Mouse (Mus musculus) midbrain, embryonic 15.5 days (tissue): ENCODE measurements around the gene Mettl14. TPM values are rescaled to one million over a fixed set of nuclear protein-coding genes. Genes with fewer than 3 reads are reported as not detected.

Experiments
- ATAC-seq: fragments of 200-750 bp; cut with Nextera tagmentation; replicated peaks from 2 replicates; pipeline ENCODE4 v1.8.0; 2017; ENCODE audit warnings: moderate TSS enrichment
- H3K27ac ChIP-seq: fragments of 300-500 bp; sonication (generic); 2 replicates; pipeline ENCODE4 v1.5.1; 2015; ENCODE audit warnings: mild to moderate bottlenecking, inconsistent platforms
- H3K27me3 ChIP-seq: fragments of 300-500 bp; sonication (generic); replicated peaks from 2 replicates; pipeline ENCODE4 v1.6.1; 2015; ENCODE audit warnings: inconsistent platforms
- H3K36me3 ChIP-seq: fragments of 300-500 bp; sonication (generic); replicated peaks from 2 replicates; pipeline ENCODE4 v1.6.1; 2015; ENCODE audit warnings: inconsistent platforms
- H3K4me1 ChIP-seq: fragments of 300-500 bp; sonication (generic); 2 replicates; pipeline ENCODE4 v1.6.1; 2015; ENCODE audit warnings: inconsistent platforms
- H3K4me2 ChIP-seq: fragments of 300-500 bp; sonication (generic); 2 replicates; pipeline ENCODE4 v1.6.1; 2015; ENCODE audit warnings: inconsistent platforms, mild to moderate bottlenecking, moderate library complexity
- H3K4me3 ChIP-seq: fragments of 300-500 bp; sonication (generic); 2 replicates; pipeline ENCODE4 v1.5.1; 2015; ENCODE audit warnings: mild to moderate bottlenecking, inconsistent platforms
- H3K9ac ChIP-seq: fragments of 300-500 bp; sonication (generic); 2 replicates; pipeline ENCODE4 v1.6.1; 2015; ENCODE audit warnings: mild to moderate bottlenecking, inconsistent platforms
- H3K9me3 ChIP-seq: fragments of 300-500 bp; sonication (generic); 2 replicates; pipeline ENCODE4 v1.6.1; 2016; ENCODE audit warnings: inconsistent platforms
- WGBS: fragments of 180-500 bp; shearing (Covaris S2); methylation state at CpG from one replicate; pipeline ENCODE4 v1.1.7; 2015; ENCODE audit warnings: mixed read lengths; 5-methylcytosine and 5-hydroxymethylcytosine counted together
- polyA plus RNA-seq: library from polyadenylated mRNA; unstranded; fragments of >200 nt; fragmentation: Nextera tagmentation; extraction: Ambion mirVana; gene quantifications from 2 replicates; pipeline ENCODE4 v1.2.1, GENCODE M21; 2015

Gene Mettl14
- polyA plus RNA-seq, 1 experiment from 2014 or later, result 21.6 TPM

- Histone ChIP-seq H3K9ac (no peak overlapping the region), H3K27me3 (no peaks in the 10 kb centered on the region), H3K36me3 (no peaks in the 10 kb centered on the region), H3K27ac (no peak overlapping the region), H3K4me2 (no peak overlapping the region), H3K4me3 (no peak overlapping the region), H3K4me1 (no peaks in the 10 kb centered on the region), H3K9me3 (no peaks in the 10 kb centered on the region)
- WGBS, result 62% methylated on average over 6 of the region's 6 CpGs
- 0 out of 2 replicates have a peak, but pooled peaks have one; percentile 9 for ATAC-seq
These were observed 32.7 kb downstream of the Mettl14 start for GRCm38 (mm10) chr3:123353183-123353582.

- Histone ChIP-seq H3K9ac (no peak overlapping the region), H3K36me3 (no peaks in the 10 kb centered on the region), H3K27ac (no peak overlapping the region), H3K9me3 (no peaks in the 10 kb centered on the region), H3K4me3 (no peak overlapping the region), H3K27me3 (no peaks in the 10 kb centered on the region), H3K4me2 (no peak overlapping the region), H3K4me1 (no peaks in the 10 kb centered on the region)
- WGBS, result 69% methylated on average over 2 of the region's 2 CpGs
- no peak for ATAC-seq
These were observed 34.4 kb downstream of the Mettl14 start for GRCm38 (mm10) chr3:123351519-123351918.

GRCm38 (mm10) chr3:123350602-123351001 is 35.3 kb downstream of the Mettl14 start:
- no peaks in the 10 kb centered on the region for H3K27me3 ChIP-seq
- H3K27ac ChIP-seq, result no peak overlapping the region
- H3K4me2 ChIP-seq, result no peak overlapping the region
- H3K9ac ChIP-seq, result no peak overlapping the region
- H3K4me3 ChIP-seq, result no peak overlapping the region
- ATAC-seq, result no peak
- WGBS, result 91% methylated on average over 8 of the region's 8 CpGs
- no peaks in the 10 kb centered on the region for H3K9me3 ChIP-seq
- no peaks in the 10 kb centered on the region for H3K36me3 ChIP-seq
- H3K4me1 ChIP-seq, result no peaks in the 10 kb centered on the region

- no peak for ATAC-seq
- Histone ChIP-seq H3K36me3 (no peaks in the 10 kb centered on the region), H3K9ac (no peak overlapping the region), H3K4me3 (no peak overlapping the region), H3K4me2 (no peak overlapping the region), H3K4me1 (no peaks in the 10 kb centered on the region), H3K27me3 (no peaks in the 10 kb centered on the region), H3K9me3 (no peaks in the 10 kb centered on the region), H3K27ac (no peak overlapping the region)
- 91% methylated on average over 12 of the region's 12 CpGs for WGBS
These were observed 37.7 kb downstream of the Mettl14 start for GRCm38 (mm10) chr3:123348080-123348802.

GRCm38 (mm10) chr3:123343690-123344089 is 42.2 kb downstream of the Mettl14 start:
- no peaks in the 10 kb centered on the region for H3K27me3 ChIP-seq
- 83% methylated on average over 6 of the region's 6 CpGs for WGBS
- H3K4me1 ChIP-seq, result no peaks in the 10 kb centered on the region
- ATAC-seq, result no peak
- no peaks in the 10 kb centered on the region for H3K9me3 ChIP-seq
- H3K27ac ChIP-seq, result no peak overlapping the region
- H3K36me3 ChIP-seq, result no peaks in the 10 kb centered on the region
- H3K4me2 ChIP-seq, result no peak overlapping the region
- H3K9ac ChIP-seq, result no peak overlapping the region
- H3K4me3 ChIP-seq, result no peak overlapping the region

GRCm38 (mm10) chr3:123341049-123341448 is 44.9 kb downstream of the Mettl14 start:
- ATAC-seq, result no peak
- WGBS, result 85% methylated on average over 2 of the region's 2 CpGs
- H3K36me3 ChIP-seq, result no peaks in the 10 kb centered on the region
- no peak overlapping the region for H3K27ac ChIP-seq
- no peaks in the 10 kb centered on the region for H3K4me1 ChIP-seq
- H3K27me3 ChIP-seq, result no peaks in the 10 kb centered on the region
- no peak overlapping the region for H3K4me2 ChIP-seq
- H3K4me3 ChIP-seq, result no peak overlapping the region
- no peak overlapping the region for H3K9ac ChIP-seq
- no peaks in the 10 kb centered on the region for H3K9me3 ChIP-seq

- H3K9me3 ChIP-seq, result no peaks in the 10 kb centered on the region
- H3K36me3 ChIP-seq, result no peaks in the 10 kb centered on the region
- H3K4me1 ChIP-seq, result no peaks in the 10 kb centered on the region
- H3K4me3 ChIP-seq, result no peak overlapping the region
- H3K27me3 ChIP-seq, result no peaks in the 10 kb centered on the region
- no peak overlapping the region for H3K27ac ChIP-seq
- no peak overlapping the region for H3K4me2 ChIP-seq
- no peak overlapping the region for H3K9ac ChIP-seq
- 71% methylated on average over 12 of the region's 12 CpGs for WGBS
- ATAC-seq, result no peak
These were observed 47.2 kb downstream of the Mettl14 start for GRCm38 (mm10) chr3:123338666-123339195.

GRCm38 (mm10) chr3:123337853-123338252 is 48.1 kb downstream of the Mettl14 start:
- H3K4me2 ChIP-seq, result no peak overlapping the region
- H3K9ac ChIP-seq, result no peak overlapping the region
- ATAC-seq, result no peak
- H3K9me3 ChIP-seq, result no peaks in the 10 kb centered on the region
- H3K36me3 ChIP-seq, result no peaks in the 10 kb centered on the region
- WGBS, result 79% methylated on average over 6 of the region's 6 CpGs
- no peak overlapping the region for H3K27ac ChIP-seq
- no peaks in the 10 kb centered on the region for H3K4me1 ChIP-seq
- H3K27me3 ChIP-seq, result no peaks in the 10 kb centered on the region
- no peak overlapping the region for H3K4me3 ChIP-seq

- Histone ChIP-seq H3K9me3 (no peaks in the 10 kb centered on the region), H3K4me3 (no peak overlapping the region), H3K27me3 (no peaks in the 10 kb centered on the region), H3K27ac (no peak overlapping the region), H3K4me1 (no peaks in the 10 kb centered on the region), H3K9ac (no peak overlapping the region), H3K36me3 (no peaks in the 10 kb centered on the region), H3K4me2 (no peak overlapping the region)
- ATAC-seq, result no peak
- WGBS, result 83% methylated on average over 5 of the region's 5 CpGs
These were observed 49.0 kb downstream of the Mettl14 start for GRCm38 (mm10) chr3:123336951-123337350.

GRCm38 (mm10) chr3:123336455-123336854 is 49.5 kb downstream of the Mettl14 start:
- no peak overlapping the region for H3K4me2 ChIP-seq
- H3K27me3 ChIP-seq, result no peaks in the 10 kb centered on the region
- H3K4me3 ChIP-seq, result no peak overlapping the region
- no peak overlapping the region for H3K9ac ChIP-seq
- H3K4me1 ChIP-seq, result no peaks in the 10 kb centered on the region
- no peak overlapping the region for H3K27ac ChIP-seq
- ATAC-seq, result no peak
- WGBS, result 78% methylated on average over 7 of the region's 7 CpGs
- H3K9me3 ChIP-seq, result no peaks in the 10 kb centered on the region
- no peaks in the 10 kb centered on the region for H3K36me3 ChIP-seq

GRCm38 (mm10) chr3:123335480-123335879 is 50.4 kb downstream of the Mettl14 start:
- no peak overlapping the region for H3K4me3 ChIP-seq
- no peaks in the 10 kb centered on the region for H3K27me3 ChIP-seq
- no peak overlapping the region for H3K9ac ChIP-seq
- no peak overlapping the region for H3K4me2 ChIP-seq
- ATAC-seq, result no peak
- H3K9me3 ChIP-seq, result no peaks in the 10 kb centered on the region
- H3K27ac ChIP-seq, result no peak overlapping the region
- H3K4me1 ChIP-seq, result no peaks in the 10 kb centered on the region
- no peaks in the 10 kb centered on the region for H3K36me3 ChIP-seq
- 69% methylated on average over 3 of the region's 3 CpGs for WGBS

GRCm38 (mm10) chr3:123334947-123335346 is 51.0 kb downstream of the Mettl14 start:
- H3K36me3 ChIP-seq, result no peaks in the 10 kb centered on the region
- ATAC-seq, result no peak
- no peak overlapping the region for H3K4me3 ChIP-seq
- no peak overlapping the region for H3K27ac ChIP-seq
- H3K4me2 ChIP-seq, result no peak overlapping the region
- whole genome bisulfite sequencing, result 80% methylated on average over 7 of the region's 7 CpGs
- no peaks in the 10 kb centered on the region for H3K4me1 ChIP-seq
- no peak overlapping the region for H3K9ac ChIP-seq
- H3K27me3 ChIP-seq, result no peaks in the 10 kb centered on the region
- no peaks in the 10 kb centered on the region for H3K9me3 ChIP-seq

- Histone ChIP-seq H3K4me2 (no peak overlapping the region), H3K9ac (no peak overlapping the region), H3K4me1 (no peaks in the 10 kb centered on the region), H3K9me3 (no peaks in the 10 kb centered on the region), H3K27me3 (no peaks in the 10 kb centered on the region), H3K27ac (no peak overlapping the region), H3K36me3 (no peaks in the 10 kb centered on the region), H3K4me3 (no peak overlapping the region)
- WGBS, result 41% methylated on average over 4 of the region's 4 CpGs
- ATAC-seq, result no peak
These were observed 52.9 kb downstream of the Mettl14 start for GRCm38 (mm10) chr3:123333055-123333424.
